Mouse (Mus musculus) liver, embryonic 14.5 days (tissue): ENCODE results near the gene Gm17660.

Experiments
- CTCF ChIP-seq: IDR thresholded peaks from 2 replicates; pipeline ENCODE4 v1.5.1; 2016; ENCODE audit warnings: antibody characterized with exemption, low read depth, control low read depth
- EP300 ChIP-seq: IDR thresholded peaks from 2 replicates; pipeline ENCODE4 v1.6.1; 2016; ENCODE audit warnings: antibody characterized with exemption, low read depth

GRCm38 (mm10) chr5:104036686-104037085 lies 40.7 kb downstream of the Gm17660 start:
- TF ChIP-seq EP300 (no peak), CTCF (no peak)
